Mouse (Mus musculus) activated CD4-positive, CD25-positive, alpha-beta regulatory T cell, adult 4 months (primary cell): ENCODE data around the gene Rbms3. TPM values are rescaled to one million over a fixed set of nuclear protein-coding genes. Genes with fewer than 3 reads are reported as not detected.

ENCODE experiments used
- ATAC-seq: one replicate; pipeline ENCODE4 v1.8.0; 2017
- polyA plus RNA-seq, 2 experiments: library from polyadenylated mRNA; unstranded; fragments of 100-300 nt; shearing (Covaris generic); gene quantifications; one replicate each; pipeline ENCODE4 v1.2.1; 2017

The Rbms3 gene
- polyA plus RNA-seq, 2 experiments from 2014 or later, result not detected

GRCm38 (mm10) chr9:116956156-116956555 is 673.6 kb downstream of the Rbms3 start:
- ATAC-seq, result no peak

- ATAC-seq, result no peak
Measured at GRCm38 (mm10) chr9:116948211-116948610, 681.5 kb downstream of the Rbms3 start.

- ATAC-seq, result no peak
Measured at GRCm38 (mm10) chr9:116947369-116947768, 682.3 kb downstream of the Rbms3 start.

GRCm38 (mm10) chr9:116946787-116947186 is 682.9 kb downstream of the Rbms3 start:
- ATAC-seq, result no peak

GRCm38 (mm10) chr9:116945689-116946088 is 684.0 kb downstream of the Rbms3 start:
- ATAC-seq, result no peak

- no peak for ATAC-seq
Measured at GRCm38 (mm10) chr9:116943902-116944301, 685.8 kb downstream of the Rbms3 start.

- no peak for ATAC-seq
Measured at GRCm38 (mm10) chr9:116941116-116941515, 688.6 kb downstream of the Rbms3 start.

- no peak for ATAC-seq
Measured at GRCm38 (mm10) chr9:116940693-116941092, 689.0 kb downstream of the Rbms3 start.

GRCm38 (mm10) chr9:116928338-116928737 is 701.4 kb downstream of the Rbms3 start:
- ATAC-seq, result no peak

- no peak for ATAC-seq
Measured at GRCm38 (mm10) chr9:116923151-116923550, 706.6 kb downstream of the Rbms3 start.

- ATAC-seq, result no peak
Measured at GRCm38 (mm10) chr9:116922561-116922960, 707.2 kb downstream of the Rbms3 start.

GRCm38 (mm10) chr9:116919441-116920019 is 710.2 kb downstream of the Rbms3 start:
- ATAC-seq, result no peak

- ATAC-seq, result no peak
Measured at GRCm38 (mm10) chr9:116912493-116912847, 717.2 kb downstream of the Rbms3 start.

GRCm38 (mm10) chr9:116911781-116912492 is 717.8 kb downstream of the Rbms3 start:
- no peak for ATAC-seq

- ATAC-seq, result no peak
Measured at GRCm38 (mm10) chr9:116909511-116909910, 720.2 kb downstream of the Rbms3 start.

GRCm38 (mm10) chr9:116906955-116907354 is 722.8 kb downstream of the Rbms3 start:
- no peak for ATAC-seq

- no peak for ATAC-seq
Measured at GRCm38 (mm10) chr9:116905646-116906045, 724.1 kb downstream of the Rbms3 start.

- no peak for ATAC-seq
Measured at GRCm38 (mm10) chr9:116903304-116903993, 726.3 kb downstream of the Rbms3 start.

GRCm38 (mm10) chr9:116899403-116899802 is 730.3 kb downstream of the Rbms3 start:
- no peak for ATAC-seq

- no peak for ATAC-seq
Measured at GRCm38 (mm10) chr9:116886973-116887680, 742.6 kb downstream of the Rbms3 start.

- ATAC-seq, result no peak
Measured at GRCm38 (mm10) chr9:116885617-116886016, 744.1 kb downstream of the Rbms3 start.

GRCm38 (mm10) chr9:116880503-116880902 is 749.2 kb downstream of the Rbms3 start:
- no peak for ATAC-seq
